Mouse (Mus musculus) lung, embryonic 16.5 days (tissue): ENCODE results near the gene Tenm2. TPM values are rescaled to one million over a fixed set of nuclear protein-coding genes. Genes with fewer than 3 reads are reported as not detected.

ENCODE experiments used
- ATAC-seq: fragments of 200-750 bp; cut with Nextera tagmentation; 2 replicates; pipeline ENCODE4 v1.8.0; 2017; ENCODE audit warnings: low read depth, mild to moderate bottlenecking, moderate library complexity
- H3K27ac ChIP-seq: fragments of 300-500 bp; sonication (generic); 2 replicates; pipeline ENCODE4 v1.5.1; 2014; ENCODE audit warnings: mild to moderate bottlenecking, control low read depth, low read length
- H3K27me3 ChIP-seq: fragments of 300-500 bp; sonication (generic); 2 replicates; pipeline ENCODE4 v1.6.1; 2014; ENCODE audit warnings: low read depth, low read length, mixed read lengths; ENCODE audit not compliant: control insufficient read depth, insufficient read depth
- H3K36me3 ChIP-seq: fragments of 300-500 bp; sonication (generic); 2 replicates; pipeline ENCODE4 v1.6.1; 2014; ENCODE audit warnings: low read length; ENCODE audit not compliant: control insufficient read depth, insufficient read depth
- H3K4me1 ChIP-seq: fragments of 300-500 bp; sonication (generic); replicated peaks from 2 replicates; pipeline ENCODE4 v1.6.1; 2014; ENCODE audit warnings: low read length, mixed read lengths; ENCODE audit not compliant: control insufficient read depth, insufficient read depth
- H3K4me2 ChIP-seq: fragments of 300-500 bp; sonication (generic); 2 replicates; pipeline ENCODE4 v1.6.1; 2014; ENCODE audit warnings: low read depth, low read length, control low read depth
- H3K4me3 ChIP-seq: fragments of 300-500 bp; sonication (generic); 2 replicates; pipeline ENCODE4 v1.5.1; 2014; ENCODE audit warnings: mild to moderate bottlenecking, low read length, control low read depth
- H3K9ac ChIP-seq: fragments of 300-500 bp; sonication (generic); 2 replicates; pipeline ENCODE4 v1.6.1; 2014; ENCODE audit warnings: low read length, control low read depth
- H3K9me3 ChIP-seq: fragments of 300-500 bp; sonication (generic); 2 replicates; pipeline ENCODE4 v1.6.1; 2016; ENCODE audit warnings: low read length; ENCODE audit not compliant: control insufficient read depth
- WGBS: fragments of 180-500 bp; shearing (Covaris S2); extraction: QIAGEN DNeasy Blood & Tissue Kit; methylation state at CpG from one replicate; pipeline ENCODE4 v1.1.7; 2014; 5-methylcytosine and 5-hydroxymethylcytosine counted together
- polyA plus RNA-seq: library from polyadenylated mRNA; unstranded; fragments of >200 nt; fragmentation: Nextera tagmentation; extraction: Ambion mirVana; gene quantifications from 2 replicates; pipeline ENCODE4 v1.2.1, GENCODE M21; 2015

Gene Tenm2
- polyA plus RNA-seq, 1 experiment from 2014 or later, result 0.24 TPM

GRCm38 (mm10) chr11:35972270-35972931 is 1263.4 kb downstream of the Tenm2 start:
- peaks cover 22% of the 10 kb centered on the region for H3K4me1 ChIP-seq
- 25% methylated on average over 6 of the region's 6 CpGs for WGBS
- no peak overlapping the region for H3K9ac ChIP-seq
- H3K4me3 ChIP-seq, result no peak overlapping the region
- ATAC-seq, result no peak
- no peaks in the 10 kb centered on the region for H3K27me3 ChIP-seq
- H3K9me3 ChIP-seq, result no peaks in the 10 kb centered on the region
- H3K36me3 ChIP-seq, result no peaks in the 10 kb centered on the region
- peak overlapping the region; percentile 78 for H3K27ac ChIP-seq
- peak overlapping the region; percentile 11 for H3K4me2 ChIP-seq

GRCm38 (mm10) chr11:35970806-35971705 is 1264.7 kb downstream of the Tenm2 start:
- H3K9ac ChIP-seq, result no peak overlapping the region
- H3K27me3 ChIP-seq, result no peaks in the 10 kb centered on the region
- peak overlapping the region; percentile 93 for H3K27ac ChIP-seq
- 57% methylated on average over 19 of the region's 19 CpGs for WGBS
- peaks cover 22% of the 10 kb centered on the region for H3K4me1 ChIP-seq
- peak overlapping the region; percentile 19 for H3K4me3 ChIP-seq
- no peaks in the 10 kb centered on the region for H3K9me3 ChIP-seq
- no peaks in the 10 kb centered on the region for H3K36me3 ChIP-seq
- peak overlapping the region; percentile 45 for H3K4me2 ChIP-seq
- peak; percentile 84 for ATAC-seq

GRCm38 (mm10) chr11:35968291-35968690 is 1267.5 kb downstream of the Tenm2 start:
- H3K4me2 ChIP-seq, result no peak overlapping the region
- no peaks in the 10 kb centered on the region for H3K36me3 ChIP-seq
- H3K9ac ChIP-seq, result no peak overlapping the region
- 94% methylated on average over 10 of the region's 10 CpGs for WGBS
- H3K4me1 ChIP-seq, result peaks cover 17% of the 10 kb centered on the region
- no peak for ATAC-seq
- H3K4me3 ChIP-seq, result no peak overlapping the region
- H3K9me3 ChIP-seq, result no peaks in the 10 kb centered on the region
- no peak overlapping the region for H3K27ac ChIP-seq
- H3K27me3 ChIP-seq, result no peaks in the 10 kb centered on the region

GRCm38 (mm10) chr11:35963981-35964549 is 1271.7 kb downstream of the Tenm2 start:
- Histone ChIP-seq H3K4me3 (no peak overlapping the region), H3K9me3 (no peaks in the 10 kb centered on the region), H3K4me2 (no peak overlapping the region), H3K27me3 (no peaks in the 10 kb centered on the region), H3K36me3 (no peaks in the 10 kb centered on the region), H3K9ac (no peak overlapping the region), H3K27ac (peak overlapping the region; percentile 64), H3K4me1 (no peaks in the 10 kb centered on the region)
- ATAC-seq, result peak; percentile 15; the same call in 1 of the 2 replicates
- WGBS, result 73% methylated on average over 9 of the region's 9 CpGs

- no peaks in the 10 kb centered on the region for H3K4me1 ChIP-seq
- ATAC-seq, result peak; percentile 84
- WGBS, result 49% methylated on average over 2 of the region's 2 CpGs
- no peaks in the 10 kb centered on the region for H3K27me3 ChIP-seq
- no peak overlapping the region for H3K9ac ChIP-seq
- H3K4me3 ChIP-seq, result no peak overlapping the region
- H3K4me2 ChIP-seq, result no peak overlapping the region
- no peaks in the 10 kb centered on the region for H3K9me3 ChIP-seq
- no peaks in the 10 kb centered on the region for H3K36me3 ChIP-seq
- peak overlapping the region; percentile 64 for H3K27ac ChIP-seq
Observed at GRCm38 (mm10) chr11:35963554-35963953, 1272.2 kb downstream of the Tenm2 start.

GRCm38 (mm10) chr11:35962431-35962830 is 1273.3 kb downstream of the Tenm2 start:
- WGBS, result 92% methylated on average over 2 of the region's 2 CpGs
- no peaks in the 10 kb centered on the region for H3K36me3 ChIP-seq
- no peaks in the 10 kb centered on the region for H3K4me1 ChIP-seq
- no peak overlapping the region for H3K27ac ChIP-seq
- H3K4me2 ChIP-seq, result no peak overlapping the region
- H3K9ac ChIP-seq, result no peak overlapping the region
- no peak for ATAC-seq
- H3K9me3 ChIP-seq, result no peaks in the 10 kb centered on the region
- H3K4me3 ChIP-seq, result no peak overlapping the region
- H3K27me3 ChIP-seq, result no peaks in the 10 kb centered on the region

GRCm38 (mm10) chr11:35959270-35959669 is 1276.5 kb downstream of the Tenm2 start:
- no peak overlapping the region for H3K4me2 ChIP-seq
- no peaks in the 10 kb centered on the region for H3K36me3 ChIP-seq
- H3K27me3 ChIP-seq, result no peaks in the 10 kb centered on the region
- H3K9me3 ChIP-seq, result no peaks in the 10 kb centered on the region
- 69% methylated on average over 3 of the region's 3 CpGs for WGBS
- no peak overlapping the region for H3K4me3 ChIP-seq
- ATAC-seq, result no peak
- H3K4me1 ChIP-seq, result peaks cover 3% of the 10 kb centered on the region; the same call in 1 of the 2 replicates
- no peak overlapping the region for H3K9ac ChIP-seq
- no peak overlapping the region for H3K27ac ChIP-seq
